Mouse (Mus musculus): ENCODE measurements at regions not wholly inside any gene's neighbourhood (a gene's known extent, or its start where the extent isn't known, plus 50 kb on each side); places are given as distances from the start of the nearest gene placed in this dataset.

DNA sequence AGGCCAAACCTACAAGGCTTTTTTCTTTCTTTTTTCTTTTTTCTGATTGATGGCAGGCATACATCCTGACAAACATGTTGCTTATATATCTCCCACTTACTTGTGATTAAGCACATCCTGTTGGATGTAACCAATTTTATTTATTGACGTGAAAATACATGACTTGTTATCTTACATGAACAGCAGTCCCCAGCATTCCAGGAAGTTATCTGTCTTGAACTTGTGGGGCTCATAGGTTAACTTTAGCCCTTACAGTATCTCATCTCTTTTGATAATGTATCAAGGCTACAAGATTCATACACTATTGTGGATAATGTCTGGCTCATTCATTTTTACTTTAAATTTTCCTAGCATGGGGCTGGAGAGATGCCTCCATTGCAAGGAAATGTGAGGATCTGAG is 852.0 kb upstream of the Agtr1b start:
- no peak for DNase-seq (ENCODE audit: low spot score)

GRCm38 (mm10) chr3:21241184-21241583 is 835.3 kb upstream of the Tbl1xr1 start:
- no peak for DNase-seq (ENCODE audit: low spot score)

- DNase-seq (ENCODE audit: low spot score): no peak
Measured at GRCm38 (mm10) chr3:21256129-21256760, 820.2 kb upstream of the Tbl1xr1 start.

GRCm38 (mm10) chr3:21263317-21263716 is 813.1 kb upstream of the Tbl1xr1 start:
- DNase-seq (ENCODE audit: low spot score): no peak

DNA sequence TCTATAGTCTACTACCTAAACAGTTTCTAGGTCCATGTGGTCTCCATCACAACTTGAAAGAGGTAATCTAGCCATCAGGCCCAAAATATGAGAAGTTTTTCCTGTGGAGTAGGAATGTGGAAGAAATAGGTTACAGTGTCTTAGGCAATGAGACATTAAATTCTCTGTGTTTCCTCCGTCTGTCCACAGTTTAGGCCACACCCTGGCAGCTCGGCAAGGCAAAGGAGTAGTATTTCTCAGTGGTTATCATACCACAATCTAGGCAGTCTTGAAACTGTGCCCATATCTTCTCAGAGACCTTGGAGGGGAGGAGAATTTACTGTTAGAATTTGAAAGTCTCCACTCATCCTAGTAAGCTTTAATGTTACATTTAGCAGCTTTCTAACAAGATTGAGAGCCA is 811.0 kb upstream of the Tbl1xr1 start:
- no peak for DNase-seq (ENCODE audit: low spot score)

DNA sequence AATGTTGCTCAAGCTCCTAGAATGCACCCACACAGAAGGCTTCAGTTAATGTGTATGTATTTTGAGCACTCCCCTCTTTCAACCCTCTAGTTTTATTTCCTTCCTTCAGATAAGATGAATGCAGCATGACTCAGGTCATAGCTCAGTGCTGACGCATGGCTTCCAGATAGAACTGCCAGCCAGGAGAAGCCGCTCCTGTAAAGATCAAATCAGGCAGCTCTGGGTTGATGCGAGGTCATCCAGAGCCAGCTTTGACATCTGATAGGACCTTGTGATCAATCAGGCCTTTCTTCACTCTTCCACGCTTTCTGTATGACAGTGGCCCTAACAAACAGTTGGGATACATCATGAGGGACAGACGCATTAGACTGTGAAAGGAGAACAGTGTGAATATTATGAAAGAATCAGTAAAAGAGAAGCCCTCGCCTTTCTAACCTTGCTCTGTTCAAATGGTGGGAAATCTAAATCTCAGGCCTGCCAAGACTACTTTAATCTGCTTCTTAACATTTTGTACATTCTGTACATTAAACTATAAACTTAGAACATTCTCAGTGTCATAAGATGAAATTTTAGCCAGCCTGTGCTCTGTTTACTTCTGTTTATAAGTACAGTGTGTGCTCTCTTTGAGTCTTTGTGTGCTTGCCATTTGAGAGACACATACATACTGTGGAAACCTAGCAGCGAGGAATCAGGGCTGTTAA is 807.9 kb upstream of the Tbl1xr1 start:
- DNase-seq (ENCODE audit: low spot score): no peak

DNA sequence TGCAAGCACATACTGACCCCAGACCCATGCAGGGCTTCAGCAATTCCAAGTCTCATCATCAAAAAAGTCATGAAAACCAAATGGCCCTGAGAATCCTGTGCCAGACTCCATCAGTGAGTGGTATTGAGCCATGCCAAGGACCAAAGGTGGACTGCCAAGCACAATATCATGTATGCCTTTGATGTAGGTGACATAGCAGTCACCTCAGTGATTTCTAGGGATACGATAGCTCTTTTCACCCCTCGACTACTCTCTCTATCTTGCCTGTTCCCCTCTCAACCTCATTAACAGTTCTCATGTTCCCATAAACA is 807.4 kb upstream of the Tbl1xr1 start:
- DNase-seq (ENCODE audit: low spot score): no peak

DNA sequence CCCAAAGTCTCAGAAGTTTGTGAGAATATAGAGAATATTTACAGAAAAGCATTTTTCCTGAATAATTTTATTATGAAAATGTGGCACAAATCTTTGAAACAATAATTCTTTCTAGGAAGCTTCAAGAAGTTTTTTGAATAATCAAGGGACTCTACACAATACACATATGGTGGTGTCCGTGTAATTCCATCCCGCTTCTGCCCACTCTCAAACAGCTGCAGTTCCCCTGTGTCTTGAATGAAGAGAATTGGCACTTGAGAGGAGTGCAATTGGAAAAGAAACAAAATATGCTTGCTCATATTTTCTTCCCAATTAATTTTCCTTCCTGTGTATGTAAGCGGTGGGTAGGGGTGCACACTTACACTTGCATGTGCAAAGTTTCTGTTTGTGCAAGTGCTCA is 805.7 kb upstream of the Tbl1xr1 start:
- DNase-seq (ENCODE audit: low spot score): no peak

GRCm38 (mm10) chr3:21272219-21272618 is 804.2 kb upstream of the Tbl1xr1 start:
- DNase-seq (ENCODE audit: low spot score): no peak

DNA sequence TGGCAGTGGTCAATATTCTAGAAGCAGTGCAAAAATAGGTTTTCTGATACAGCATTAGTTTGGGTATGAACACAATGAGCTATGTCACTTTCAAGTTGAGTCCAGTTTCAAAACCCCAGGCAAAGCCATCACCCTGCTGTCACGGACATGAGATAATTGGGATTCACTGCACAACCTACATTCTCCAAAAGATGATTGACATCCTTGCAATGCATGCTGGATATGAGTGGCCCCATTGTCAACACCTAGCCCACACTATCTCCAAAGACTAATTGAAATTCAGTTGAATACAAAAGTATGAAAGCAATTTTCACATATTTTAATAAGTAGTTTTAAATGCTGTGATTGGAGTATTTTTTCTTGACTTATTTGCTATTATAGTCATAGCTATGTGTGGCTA is 783.7 kb upstream of the Tbl1xr1 start:
- no peak for DNase-seq (ENCODE audit: low spot score)

DNA sequence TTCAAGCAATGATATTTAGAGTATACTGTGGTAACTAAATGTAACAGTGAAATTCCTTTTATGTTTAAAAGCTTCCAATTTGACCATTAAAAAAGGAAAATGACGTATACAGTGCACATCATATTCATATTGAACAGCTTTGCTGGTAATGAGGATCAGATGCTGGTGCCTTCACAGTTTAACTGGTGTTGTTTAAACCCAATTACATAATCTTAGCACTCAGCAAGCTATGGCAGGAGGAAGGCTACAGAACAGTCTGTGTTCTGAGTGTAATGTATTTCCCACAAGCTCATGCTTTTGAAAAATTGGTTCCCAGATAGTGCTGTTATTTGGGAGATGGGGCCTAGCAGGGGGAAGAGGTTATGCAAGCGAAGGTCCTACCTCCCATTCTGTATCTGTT is 783.1 kb upstream of the Tbl1xr1 start:
- no peak for DNase-seq (ENCODE audit: low spot score)

DNA sequence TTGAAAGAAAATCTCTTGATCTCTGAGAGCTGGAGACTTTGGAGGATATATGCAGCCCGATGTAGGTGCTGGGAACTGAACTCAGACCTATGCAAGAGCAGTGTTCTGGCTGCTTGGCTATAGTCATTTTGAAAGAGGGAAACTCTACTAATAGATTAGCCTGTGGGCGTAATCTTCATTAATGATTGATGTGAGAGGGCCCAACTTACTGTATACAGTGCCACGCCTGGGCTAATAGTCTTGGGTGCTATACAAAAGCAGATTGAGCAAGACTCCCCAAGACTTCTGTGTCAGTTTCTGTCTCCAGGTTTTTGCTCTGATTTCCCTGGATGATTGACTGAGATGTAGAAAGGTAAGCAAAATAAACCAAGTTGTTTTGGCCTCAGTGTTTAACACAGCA is 781.7 kb upstream of the Tbl1xr1 start:
- no peak for DNase-seq (ENCODE audit: low spot score)

DNA sequence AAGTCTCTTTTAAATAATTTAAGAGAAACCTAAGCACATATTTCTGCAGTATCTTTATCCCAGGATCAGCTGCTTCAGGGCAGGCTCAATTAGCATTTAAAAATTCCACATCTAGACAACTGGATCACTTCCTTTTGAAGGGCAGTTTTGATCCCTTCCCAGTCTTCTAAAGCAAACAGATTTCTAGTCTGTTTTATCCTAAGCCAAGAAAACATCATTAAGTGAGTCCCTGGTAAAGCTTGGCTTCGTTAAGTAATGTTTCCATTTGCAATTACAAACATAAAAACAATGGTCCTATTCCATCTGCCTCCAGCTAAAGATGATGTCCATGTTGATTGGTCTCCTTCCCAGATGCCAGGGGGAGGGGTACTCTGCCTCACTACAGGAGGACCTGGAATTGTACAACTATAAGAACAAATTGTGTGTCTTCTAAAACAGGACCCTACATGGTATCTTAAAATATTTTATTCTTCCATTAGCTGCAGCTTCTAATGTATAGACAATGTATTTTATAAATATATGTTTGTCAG is 779.8 kb upstream of the Tbl1xr1 start:
- DNase-seq (ENCODE audit: low spot score): no peak

- no peak for DNase-seq (ENCODE audit: low spot score)
Measured at GRCm38 (mm10) chr3:21325329-21325896, 751.0 kb upstream of the Tbl1xr1 start.

- no peak for DNase-seq (ENCODE audit: low spot score)
Measured at GRCm38 (mm10) chr3:21341916-21342315, 734.5 kb upstream of the Tbl1xr1 start.

- DNase-seq (ENCODE audit: low spot score): no peak
Measured at GRCm38 (mm10) chr3:21343095-21343494, 733.4 kb upstream of the Tbl1xr1 start.

GRCm38 (mm10) chr3:21349421-21349820 is 727.0 kb upstream of the Tbl1xr1 start:
- DNase-seq (ENCODE audit: low spot score): no peak

GRCm38 (mm10) chr3:21356150-21356549 is 720.3 kb upstream of the Tbl1xr1 start:
- DNase-seq (ENCODE audit: low spot score): no peak

DNA sequence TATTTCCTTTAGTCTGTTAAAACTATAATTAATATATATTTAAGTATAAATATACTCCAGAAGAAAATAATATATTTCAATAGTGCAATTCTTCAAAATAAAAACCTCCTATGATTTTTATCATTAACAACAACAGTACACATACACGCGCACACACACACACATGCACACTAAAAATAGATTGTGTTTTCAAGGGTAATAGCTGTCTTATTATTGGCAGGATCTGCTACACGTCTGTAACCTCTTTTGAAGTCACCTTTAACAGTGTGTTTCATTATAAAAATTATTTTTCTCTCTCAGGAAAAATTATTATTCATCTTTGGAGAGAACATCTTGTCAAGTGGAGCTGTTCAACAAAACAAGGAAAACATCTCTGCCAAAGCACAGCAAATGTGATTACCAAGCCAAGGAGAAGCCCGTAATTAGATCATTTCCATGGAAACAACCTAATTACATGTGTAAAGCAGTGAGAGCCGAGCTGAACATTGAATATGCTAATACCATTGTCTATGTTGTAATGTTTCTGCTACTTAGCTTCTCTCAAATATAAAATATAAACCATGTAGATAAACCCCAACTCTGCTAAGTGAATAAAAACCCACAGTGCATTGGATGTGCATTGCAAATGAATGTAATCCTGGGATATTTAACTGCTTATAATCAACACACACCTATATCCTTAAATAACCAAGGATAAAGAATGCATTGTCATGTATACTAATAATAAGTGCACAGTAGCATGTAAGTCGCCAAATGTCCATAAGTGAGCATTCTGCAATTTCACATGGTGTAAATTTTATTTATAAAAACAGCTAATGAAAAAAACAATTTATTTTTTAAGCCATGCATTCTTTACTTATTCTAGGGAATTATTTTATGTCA is 719.4 kb upstream of the Tbl1xr1 start:
- DNase-seq (ENCODE audit: low spot score): no peak

DNA sequence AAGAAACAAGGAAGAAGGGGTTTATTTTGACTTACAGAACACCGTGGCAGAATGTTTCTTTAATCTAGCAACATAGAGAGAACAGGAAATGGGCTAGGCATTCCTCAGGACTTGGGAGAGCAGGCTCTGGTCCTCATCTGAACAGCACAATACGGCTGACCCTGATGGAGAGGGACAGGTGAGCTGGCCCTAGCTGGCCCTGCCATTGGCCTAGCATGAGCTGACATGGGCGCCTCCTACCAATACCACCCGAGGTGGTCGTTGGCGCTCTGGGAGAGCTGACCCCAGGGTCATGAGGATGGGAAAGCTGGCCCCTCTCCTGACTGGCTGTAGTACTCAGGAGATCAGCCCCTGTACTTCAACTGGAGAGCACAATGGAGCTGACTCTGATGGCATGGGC is 718.4 kb upstream of the Tbl1xr1 start:
- DNase-seq (ENCODE audit: low spot score): no peak

- no peak for DNase-seq (ENCODE audit: low spot score)
Measured at GRCm38 (mm10) chr3:21361069-21361468, 715.4 kb upstream of the Tbl1xr1 start.

DNA sequence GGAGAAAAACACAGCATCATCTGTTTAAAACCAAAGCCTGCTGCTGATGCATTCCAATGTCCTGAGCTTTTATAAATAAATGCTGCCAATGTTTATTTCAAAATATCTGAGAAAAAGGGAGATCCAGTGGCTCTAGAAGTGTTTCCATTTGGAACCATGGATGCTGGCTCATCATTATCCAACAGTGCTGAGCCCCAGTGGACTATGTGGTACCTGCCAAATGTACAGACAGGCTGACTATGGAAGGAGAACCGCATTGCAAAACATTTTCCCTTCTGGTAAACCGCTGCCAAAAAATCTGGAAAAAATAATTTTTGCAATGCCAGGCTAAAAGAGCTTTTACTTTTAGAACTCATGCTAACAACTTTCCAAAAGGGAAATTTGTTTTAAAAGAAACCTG is 696.6 kb upstream of the Tbl1xr1 start:
- no peak for DNase-seq (ENCODE audit: low spot score)

GRCm38 (mm10) chr3:21381072-21381471 is 695.4 kb upstream of the Tbl1xr1 start:
- no peak for DNase-seq (ENCODE audit: low spot score)
